Mouse (Mus musculus): ENCODE measurements at regions not wholly inside any gene's neighbourhood (a gene's known extent, or its start where the extent isn't known, plus 50 kb on each side); places are given as distances from the start of the nearest gene placed in this dataset.

GRCm38 (mm10) chr1:35380633-35381385, 531.0 kb downstream of the Plekhb2 start:
- no peak for TF ChIP-seq CTCF (IDR thresholded peaks at IDR 0.05; ENCODE audit: low read depth)
- TF ChIP-seq EP300 (optimal IDR thresholded peaks at IDR 0.05) = no peak

All from stomach, postnatal 0 days (tissue).